Mouse (Mus musculus): ENCODE measurements around the gene Slc4a4. TPM values are rescaled to one million over a fixed set of nuclear protein-coding genes. Genes with fewer than 3 reads are reported as not detected.

Gene Slc4a4
- polyA plus RNA-seq, 1 experiment from 2014 or later, result 7.3 TPM

- no peak overlapping the region for H3K27ac ChIP-seq (replicated peaks in 1 of 2; ENCODE audit: control insufficient read depth in 1 of 2, insufficient read depth in 1 of 2, low read depth in 2 of 2, low read length in 2 of 2)
- peaks cover 13% of the 10 kb centered on the region; the same call in 1 of the 2 replicates for H3K36me3 ChIP-seq (ENCODE audit: control insufficient read depth, insufficient read depth, low read length)
- no peak overlapping the region for H3K4me3 ChIP-seq (ENCODE audit: control insufficient read depth in 1 of 2, insufficient read depth in 1 of 2, low read depth in 1 of 2, low read length in 2 of 2)
- no peak overlapping the region for H3K4me2 ChIP-seq (ENCODE audit: low read length)
- WGBS, result 82% methylated on average over 5 of the region's 5 CpGs
- ATAC-seq (ENCODE audit: insufficient number of reproducible peaks, insufficient read depth, low FRiP score, low read depth), result no peak
- no peak overlapping the region for H3K9ac ChIP-seq (ENCODE audit: low read length)
- H3K27me3 ChIP-seq (ENCODE audit: control insufficient read depth, insufficient read depth, low read length), result no peaks in the 10 kb centered on the region
- no peaks in the 10 kb centered on the region for H3K4me1 ChIP-seq (ENCODE audit: control insufficient read depth in 2 of 2, insufficient read depth in 2 of 2, low read length in 2 of 2)
- H3K9me3 ChIP-seq (ENCODE audit: control insufficient read depth, low read length), result no peaks in the 10 kb centered on the region
Measured at GRCm38 (mm10) chr5:89229606-89230005, 343.0 kb downstream of the Slc4a4 start.

- H3K4me1 ChIP-seq (ENCODE audit: control insufficient read depth in 2 of 2, insufficient read depth in 2 of 2, low read length in 2 of 2), result no peaks in the 10 kb centered on the region
- no peak for ATAC-seq (ENCODE audit: insufficient number of reproducible peaks, insufficient read depth, low FRiP score, low read depth)
Measured at GRCm38 (mm10) chr5:89232313-89232712, 345.7 kb downstream of the Slc4a4 start.

GRCm38 (mm10) chr5:89251806-89252205, 365.2 kb downstream of the Slc4a4 start:
- Histone ChIP-seq H3K4me3 (ENCODE audit: control insufficient read depth in 1 of 2, insufficient read depth in 1 of 2, low read depth in 1 of 2, low read length in 2 of 2) (no peak overlapping the region), H3K36me3 (ENCODE audit: control insufficient read depth, insufficient read depth, low read length) (no peaks in the 10 kb centered on the region), H3K4me2 (ENCODE audit: low read length) (no peak overlapping the region), H3K9ac (ENCODE audit: low read length) (no peak overlapping the region), H3K27ac (replicated peaks in 1 of 2; ENCODE audit: control insufficient read depth in 1 of 2, insufficient read depth in 1 of 2, low read depth in 2 of 2, low read length in 2 of 2) (no peak overlapping the region), H3K27me3 (ENCODE audit: control insufficient read depth, insufficient read depth, low read length) (no peaks in the 10 kb centered on the region), H3K4me1 (ENCODE audit: control insufficient read depth in 2 of 2, insufficient read depth in 2 of 2, low read length in 2 of 2) (peaks cover 0 to 3% of the 10 kb centered on the region in 2 experiments; a peak in 1 of 4 replicates), H3K9me3 (ENCODE audit: control insufficient read depth, low read length) (no peaks in the 10 kb centered on the region)
- no peak for ATAC-seq (ENCODE audit: insufficient number of reproducible peaks, insufficient read depth, low FRiP score, low read depth)
- WGBS, result 74% methylated on average over 5 of the region's 5 CpGs

More at GRCm38 (mm10) chr5:89232313-89232712, 345.7 kb downstream of the Slc4a4 start:
- no peak overlapping the region for H3K4me2 ChIP-seq (ENCODE audit: low read length)
- no peak overlapping the region for H3K9ac ChIP-seq (ENCODE audit: low read length)
- no peak overlapping the region for H3K4me3 ChIP-seq (ENCODE audit: control insufficient read depth in 1 of 2, insufficient read depth in 1 of 2, low read depth in 1 of 2, low read length in 2 of 2)
- WGBS, result 76% methylated on average over 7 of the region's 7 CpGs
- no peaks in the 10 kb centered on the region for H3K27me3 ChIP-seq (ENCODE audit: control insufficient read depth, insufficient read depth, low read length)
- no peaks in the 10 kb centered on the region for H3K9me3 ChIP-seq (ENCODE audit: control insufficient read depth, low read length)
- no peak overlapping the region for H3K27ac ChIP-seq (replicated peaks in 1 of 2; ENCODE audit: control insufficient read depth in 1 of 2, insufficient read depth in 1 of 2, low read depth in 2 of 2, low read length in 2 of 2)
- H3K36me3 ChIP-seq (ENCODE audit: control insufficient read depth, insufficient read depth, low read length), result 0 out of 2 replicates have a peak, but pooled peaks cover 7% of the 10 kb centered on the region

- H3K27me3 ChIP-seq (ENCODE audit: control insufficient read depth, insufficient read depth, low read length), result no peaks in the 10 kb centered on the region
- peaks cover 0 to 3% of the 10 kb centered on the region in 2 experiments; a peak in 1 of 4 replicates for H3K4me1 ChIP-seq (ENCODE audit: control insufficient read depth in 2 of 2, insufficient read depth in 2 of 2, low read length in 2 of 2)
- H3K9me3 ChIP-seq (ENCODE audit: control insufficient read depth, low read length), result no peaks in the 10 kb centered on the region
- no peak for ATAC-seq (ENCODE audit: insufficient number of reproducible peaks, insufficient read depth, low FRiP score, low read depth)
- H3K4me2 ChIP-seq (ENCODE audit: low read length), result no peak overlapping the region
- H3K9ac ChIP-seq (ENCODE audit: low read length), result no peak overlapping the region
- 91% methylated on average over 9 of the region's 9 CpGs for WGBS
- no peaks in the 10 kb centered on the region for H3K36me3 ChIP-seq (ENCODE audit: control insufficient read depth, insufficient read depth, low read length)
- H3K27ac ChIP-seq (replicated peaks in 1 of 2; ENCODE audit: control insufficient read depth in 1 of 2, insufficient read depth in 1 of 2, low read depth in 2 of 2, low read length in 2 of 2), result no peak overlapping the region
- no peak overlapping the region for H3K4me3 ChIP-seq (ENCODE audit: control insufficient read depth in 1 of 2, insufficient read depth in 1 of 2, low read depth in 1 of 2, low read length in 2 of 2)
Measured at GRCm38 (mm10) chr5:89259804-89260492, 373.3 kb downstream of the Slc4a4 start.

GRCm38 (mm10) chr5:89277049-89277448, 390.4 kb downstream of the Slc4a4 start:
- H3K36me3 ChIP-seq (ENCODE audit: control insufficient read depth, insufficient read depth, low read length), result no peaks in the 10 kb centered on the region
- WGBS, result 80% methylated on average over 2 of the region's 2 CpGs
- H3K4me1 ChIP-seq (ENCODE audit: control insufficient read depth in 2 of 2, insufficient read depth in 2 of 2, low read length in 2 of 2), result no peaks in the 10 kb centered on the region
- no peaks in the 10 kb centered on the region for H3K9me3 ChIP-seq (ENCODE audit: control insufficient read depth, low read length)
- no peak for ATAC-seq (ENCODE audit: insufficient number of reproducible peaks, insufficient read depth, low FRiP score, low read depth)
- no peak overlapping the region for H3K4me3 ChIP-seq (ENCODE audit: control insufficient read depth in 1 of 2, insufficient read depth in 1 of 2, low read depth in 1 of 2, low read length in 2 of 2)
- H3K27ac ChIP-seq (replicated peaks in 1 of 2; ENCODE audit: control insufficient read depth in 1 of 2, insufficient read depth in 1 of 2, low read depth in 2 of 2, low read length in 2 of 2), result no peak overlapping the region
- H3K27me3 ChIP-seq (ENCODE audit: control insufficient read depth, insufficient read depth, low read length), result no peaks in the 10 kb centered on the region
- no peak overlapping the region for H3K9ac ChIP-seq (ENCODE audit: low read length)
- H3K4me2 ChIP-seq (ENCODE audit: low read length), result no peak overlapping the region

GRCm38 (mm10) chr5:89277616-89278015, 391.0 kb downstream of the Slc4a4 start:
- no peak for ATAC-seq (ENCODE audit: insufficient number of reproducible peaks, insufficient read depth, low FRiP score, low read depth)
- Histone ChIP-seq H3K4me2 (ENCODE audit: low read length) (no peak overlapping the region), H3K36me3 (ENCODE audit: control insufficient read depth, insufficient read depth, low read length) (no peaks in the 10 kb centered on the region), H3K4me1 (ENCODE audit: control insufficient read depth in 2 of 2, insufficient read depth in 2 of 2, low read length in 2 of 2) (no peaks in the 10 kb centered on the region), H3K4me3 (ENCODE audit: control insufficient read depth in 1 of 2, insufficient read depth in 1 of 2, low read depth in 1 of 2, low read length in 2 of 2) (no peak overlapping the region), H3K27me3 (ENCODE audit: control insufficient read depth, insufficient read depth, low read length) (no peaks in the 10 kb centered on the region), H3K9ac (ENCODE audit: low read length) (no peak overlapping the region), H3K9me3 (ENCODE audit: control insufficient read depth, low read length) (no peaks in the 10 kb centered on the region), H3K27ac (replicated peaks in 1 of 2; ENCODE audit: control insufficient read depth in 1 of 2, insufficient read depth in 1 of 2, low read depth in 2 of 2, low read length in 2 of 2) (no peak overlapping the region)
- 61% methylated on average over 5 of the region's 5 CpGs for WGBS

GRCm38 (mm10) chr5:89278309-89278708, 391.7 kb downstream of the Slc4a4 start:
- H3K27ac ChIP-seq (replicated peaks in 1 of 2; ENCODE audit: control insufficient read depth in 1 of 2, insufficient read depth in 1 of 2, low read depth in 2 of 2, low read length in 2 of 2), result no peak overlapping the region
- H3K4me3 ChIP-seq (ENCODE audit: control insufficient read depth in 1 of 2, insufficient read depth in 1 of 2, low read depth in 1 of 2, low read length in 2 of 2), result no peak overlapping the region
- H3K9me3 ChIP-seq (ENCODE audit: control insufficient read depth, low read length), result no peaks in the 10 kb centered on the region
- no peak overlapping the region for H3K9ac ChIP-seq (ENCODE audit: low read length)
- H3K27me3 ChIP-seq (ENCODE audit: control insufficient read depth, insufficient read depth, low read length), result no peaks in the 10 kb centered on the region
- ATAC-seq (ENCODE audit: insufficient number of reproducible peaks, insufficient read depth, low FRiP score, low read depth), result no peak
- no peaks in the 10 kb centered on the region for H3K36me3 ChIP-seq (ENCODE audit: control insufficient read depth, insufficient read depth, low read length)
- H3K4me1 ChIP-seq (ENCODE audit: control insufficient read depth in 2 of 2, insufficient read depth in 2 of 2, low read length in 2 of 2), result no peaks in the 10 kb centered on the region
- H3K4me2 ChIP-seq (ENCODE audit: low read length), result no peak overlapping the region
